Mouse (Mus musculus) forebrain, embryonic 11.5 days (tissue): ENCODE measurements around the gene Ank3. TPM values are rescaled to one million over a fixed set of nuclear protein-coding genes. Genes with fewer than 3 reads are reported as not detected.

Experiments used
- ATAC-seq: fragments of 200-750 bp; cut with Nextera tagmentation; replicated peaks from 2 replicates; pipeline ENCODE4 v1.8.0; 2017; ENCODE audit warnings: moderate TSS enrichment; ENCODE audit not compliant: low FRiP score
- DNase-seq: peaks from one replicate; pipeline ENCODE4 v3.0.0-alpha.2; 2017; ENCODE audit warnings: low spot score
- H3K27ac ChIP-seq: fragments of 300-500 bp; sonication (generic); 2 replicates; pipeline ENCODE4 v1.5.1; 2014; ENCODE audit warnings: low read depth, low read length
- H3K27me3 ChIP-seq: fragments of 300-500 bp; sonication (generic); 2 replicates; pipeline ENCODE4 v1.6.1; 2014; ENCODE audit warnings: mild to moderate bottlenecking, low read length, mixed read lengths; ENCODE audit not compliant: control insufficient read depth, insufficient read depth
- H3K36me3 ChIP-seq: fragments of 300-500 bp; sonication (generic); 2 replicates; pipeline ENCODE4 v1.6.1; 2014; ENCODE audit warnings: mild to moderate bottlenecking, low read length, moderate library complexity, mixed read lengths; ENCODE audit not compliant: control insufficient read depth, insufficient read depth
- H3K4me1 ChIP-seq: fragments of 300-500 bp; sonication (generic); replicated peaks from 2 replicates; pipeline ENCODE4 v1.6.1; 2014; ENCODE audit warnings: low read length, mixed read lengths; ENCODE audit not compliant: control insufficient read depth, insufficient read depth
- H3K4me2 ChIP-seq: fragments of 300-500 bp; sonication (generic); 2 replicates; pipeline ENCODE4 v1.6.1; 2014; ENCODE audit warnings: low read depth, mild to moderate bottlenecking, low read length, moderate library complexity, mixed read lengths; ENCODE audit not compliant: severe bottlenecking
- H3K4me3 ChIP-seq: fragments of 300-500 bp; sonication (generic); 2 replicates; pipeline ENCODE4 v1.5.1; 2014; ENCODE audit warnings: low read depth, low read length
- H3K9ac ChIP-seq: fragments of 300-500 bp; sonication (generic); 2 replicates; pipeline ENCODE4 v1.6.1; 2014; ENCODE audit warnings: low read length
- H3K9me3 ChIP-seq: fragments of 300-500 bp; sonication (generic); 2 replicates; pipeline ENCODE4 v1.6.1; 2016; ENCODE audit warnings: low read length, mixed read lengths; ENCODE audit not compliant: control insufficient read depth
- WGBS: fragments of 180-500 bp; shearing (Covaris S2); extraction: QIAGEN DNeasy Blood & Tissue Kit; methylation state at CpG from one replicate; pipeline ENCODE4 v1.1.7; 2014; 5-methylcytosine and 5-hydroxymethylcytosine counted together
- polyA plus RNA-seq: library from polyadenylated mRNA; unstranded; fragments of >200 nt; fragmentation: Nextera tagmentation; extraction: Ambion mirVana; gene quantifications from 2 replicates; pipeline ENCODE4 v1.2.1, GENCODE M21; 2014

Ank3 gene
- polyA plus RNA-seq, 1 experiment from 2014 or later, result 44.5 TPM

DNA sequence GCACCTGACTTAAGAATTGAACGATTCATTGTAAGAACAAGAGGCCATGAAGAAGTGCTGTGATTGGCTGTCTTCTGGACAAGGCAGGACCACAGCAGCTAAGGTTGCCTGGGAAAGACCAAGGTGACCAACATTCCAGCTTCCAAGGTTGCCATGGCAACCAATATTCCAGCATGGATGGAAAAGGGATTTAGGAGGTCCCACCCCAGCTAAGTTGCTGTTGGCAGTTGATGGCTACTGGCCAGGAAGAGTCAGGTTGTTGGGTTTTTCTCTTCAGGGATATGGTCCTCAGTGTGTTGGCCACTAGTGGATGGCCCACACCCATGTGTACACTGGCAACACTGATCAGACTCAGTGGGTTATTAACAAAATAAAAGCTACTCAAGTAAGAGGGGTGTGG lies 204.1 kb downstream of the Ank3 start:
- no peak overlapping the region for H3K9ac ChIP-seq
- no peaks in the 10 kb centered on the region for H3K36me3 ChIP-seq
- WGBS, result 88% methylated on average over 1 of the region's 1 CpGs
- H3K9me3 ChIP-seq, result no peaks in the 10 kb centered on the region
- no peaks in the 10 kb centered on the region for H3K4me1 ChIP-seq
- no peak for ATAC-seq
- no peaks in the 10 kb centered on the region for H3K27me3 ChIP-seq
- H3K4me3 ChIP-seq, result no peak overlapping the region
- H3K27ac ChIP-seq, result no peak overlapping the region
- H3K4me2 ChIP-seq, result no peak overlapping the region
- no peak for DNase-seq

DNA sequence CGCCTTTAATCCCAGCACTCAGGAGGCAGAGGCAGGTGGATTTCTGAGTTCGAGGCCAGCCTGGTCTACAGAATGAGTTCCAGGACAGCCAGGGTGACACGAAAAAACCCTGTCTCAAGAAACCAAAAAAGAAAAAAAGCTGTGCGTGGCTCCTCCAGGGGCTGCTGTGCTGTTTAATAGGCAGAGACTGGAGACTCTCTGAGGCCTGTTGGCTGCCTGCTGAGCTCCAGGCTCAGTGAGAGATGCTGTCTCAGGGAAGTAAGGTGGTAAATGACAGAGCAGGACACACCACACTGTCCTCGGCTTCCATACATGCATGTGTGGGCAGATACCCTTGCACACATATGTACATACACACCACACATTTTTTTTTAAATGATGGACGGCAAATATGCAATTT lies 206.0 kb downstream of the Ank3 start:
- Histone ChIP-seq H3K4me1 (no peaks in the 10 kb centered on the region), H3K27ac (no peak overlapping the region), H3K36me3 (no peaks in the 10 kb centered on the region), H3K4me3 (no peak overlapping the region), H3K27me3 (no peaks in the 10 kb centered on the region), H3K9me3 (no peaks in the 10 kb centered on the region), H3K9ac (no peak overlapping the region), H3K4me2 (no peak overlapping the region)
- WGBS, result 92% methylated on average over 6 of the region's 6 CpGs
- ATAC-seq, result no peak
- no peak for DNase-seq

DNA sequence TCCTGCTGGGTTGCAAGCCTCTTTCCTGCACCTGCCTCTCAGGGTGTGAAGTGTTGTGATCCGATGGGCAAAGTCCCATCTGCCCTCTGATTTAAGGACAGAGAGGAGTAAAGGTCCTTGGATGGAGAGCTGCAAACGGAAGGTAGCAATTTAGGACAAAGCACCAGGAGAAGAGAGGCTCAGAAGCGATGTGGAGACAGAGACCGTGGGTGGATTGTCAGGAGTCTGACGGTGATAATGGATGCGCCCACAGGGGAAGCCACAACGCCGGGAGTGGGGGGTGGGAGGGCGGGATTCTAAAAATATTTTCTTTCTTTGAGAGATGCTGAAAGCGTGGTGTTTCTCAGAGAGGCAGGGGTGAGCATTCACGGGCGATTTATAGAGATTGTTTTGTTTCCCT lies 206.6 kb downstream of the Ank3 start:
- Histone ChIP-seq H3K9me3 (no peaks in the 10 kb centered on the region), H3K9ac (no peak overlapping the region), H3K27ac (no peak overlapping the region), H3K4me1 (no peaks in the 10 kb centered on the region), H3K4me2 (no peak overlapping the region), H3K27me3 (no peaks in the 10 kb centered on the region), H3K4me3 (no peak overlapping the region), H3K36me3 (no peaks in the 10 kb centered on the region)
- ATAC-seq (no peak), DNase-seq (no peak)
- 68% methylated on average over 12 of the region's 12 CpGs for WGBS

DNA sequence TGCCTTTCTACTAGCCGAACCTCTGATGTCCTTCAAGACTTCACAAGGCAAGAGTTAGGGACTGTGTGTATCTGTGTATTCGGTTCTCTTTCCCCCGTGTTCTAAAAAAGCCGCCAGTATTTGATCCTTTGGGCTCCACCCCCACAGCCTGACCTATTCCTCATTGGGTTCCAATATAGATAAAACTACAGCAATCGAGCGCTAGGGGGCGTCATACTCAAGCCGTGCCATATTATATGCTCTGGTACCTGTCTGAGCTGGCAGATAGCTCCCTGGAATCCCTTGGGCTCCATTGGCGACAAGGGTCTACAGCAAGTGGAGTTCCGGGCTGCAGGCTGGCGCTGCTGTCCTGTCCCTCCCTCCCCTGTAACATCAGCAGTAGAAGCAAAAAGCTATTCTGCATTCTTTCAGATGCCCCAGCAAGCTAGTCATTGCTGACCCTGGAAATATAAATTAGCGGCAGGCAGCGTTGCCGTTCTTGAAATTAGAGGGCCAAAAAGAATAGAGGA lies 209.1 kb downstream of the Ank3 start:
- ATAC-seq, result no peak
- DNase-seq, result no peak

DNA sequence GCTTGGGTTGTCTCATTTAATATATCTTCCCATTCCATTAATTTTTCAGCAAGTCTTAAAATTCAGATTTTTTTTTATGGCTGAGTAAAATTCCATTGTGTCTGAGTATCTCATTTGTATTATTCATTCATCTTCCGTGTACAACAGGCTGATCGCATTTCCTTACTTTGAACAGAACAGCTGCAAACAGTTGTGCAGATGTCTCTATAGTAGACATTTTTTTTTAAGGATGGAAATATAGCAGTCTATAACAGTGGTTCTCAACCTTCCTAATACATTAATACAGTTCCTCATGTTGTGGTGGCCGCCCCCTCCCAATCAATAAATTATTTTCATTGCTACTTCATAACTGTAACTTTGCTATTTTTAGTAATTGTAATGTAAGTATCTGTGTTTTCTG lies 212.7 kb downstream of the Ank3 start:
- H3K4me1 ChIP-seq, result no peaks in the 10 kb centered on the region
- H3K9me3 ChIP-seq, result no peaks in the 10 kb centered on the region
- H3K27me3 ChIP-seq, result no peaks in the 10 kb centered on the region
- 91% methylated on average over 3 of the region's 3 CpGs for WGBS
- no peaks in the 10 kb centered on the region for H3K36me3 ChIP-seq
- H3K4me2 ChIP-seq, result no peak overlapping the region
- DNase-seq (no peak), ATAC-seq (no peak)
- H3K9ac ChIP-seq, result no peak overlapping the region
- H3K27ac ChIP-seq, result no peak overlapping the region
- no peak overlapping the region for H3K4me3 ChIP-seq

More for the DNA sequence above, 209.1 kb downstream of the Ank3 start:
- H3K9ac ChIP-seq, result no peak overlapping the region
- no peak overlapping the region for H3K4me3 ChIP-seq
- H3K27ac ChIP-seq, result no peak overlapping the region
- H3K27me3 ChIP-seq, result no peaks in the 10 kb centered on the region
- no peaks in the 10 kb centered on the region for H3K4me1 ChIP-seq
- no peaks in the 10 kb centered on the region for H3K36me3 ChIP-seq
- whole genome bisulfite sequencing, result 79% methylated on average over 14 of the region's 14 CpGs
- no peak overlapping the region for H3K4me2 ChIP-seq
- H3K9me3 ChIP-seq, result no peaks in the 10 kb centered on the region

DNA sequence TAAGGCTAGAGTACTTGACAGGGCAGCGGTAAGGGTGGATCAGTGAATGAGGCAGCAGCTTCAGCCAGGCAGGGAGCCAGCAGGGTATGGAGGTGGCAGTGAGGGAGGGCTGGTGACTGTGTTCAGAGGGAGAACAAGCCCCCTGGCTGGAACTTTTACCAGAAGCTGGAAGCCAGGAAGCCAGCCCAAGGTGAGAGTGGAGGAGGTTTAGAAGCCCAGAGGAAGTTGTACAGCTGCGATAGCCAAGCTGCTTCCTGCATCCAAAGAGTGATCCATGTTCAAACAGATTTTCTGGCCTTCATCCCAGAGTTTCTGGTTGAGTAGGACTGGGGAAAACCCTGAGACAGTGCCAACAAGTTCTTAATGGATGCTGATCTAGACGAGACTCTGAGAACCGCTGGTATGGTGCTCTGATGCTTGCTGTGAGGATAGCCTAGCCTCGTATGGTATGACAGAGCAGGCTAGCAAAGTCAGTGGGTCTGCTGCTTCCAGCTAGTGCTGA lies 213.3 kb downstream of the Ank3 start:
- no peaks in the 10 kb centered on the region for H3K27me3 ChIP-seq
- no peaks in the 10 kb centered on the region for H3K4me1 ChIP-seq
- no peak for ATAC-seq
- WGBS, result 88% methylated on average over 5 of the region's 5 CpGs
- H3K4me3 ChIP-seq, result no peak overlapping the region
- H3K4me2 ChIP-seq, result no peak overlapping the region
- DNase-seq, result no peak
- no peak overlapping the region for H3K27ac ChIP-seq
- H3K9me3 ChIP-seq, result no peaks in the 10 kb centered on the region
- no peak overlapping the region for H3K9ac ChIP-seq
- H3K36me3 ChIP-seq, result no peaks in the 10 kb centered on the region

DNA sequence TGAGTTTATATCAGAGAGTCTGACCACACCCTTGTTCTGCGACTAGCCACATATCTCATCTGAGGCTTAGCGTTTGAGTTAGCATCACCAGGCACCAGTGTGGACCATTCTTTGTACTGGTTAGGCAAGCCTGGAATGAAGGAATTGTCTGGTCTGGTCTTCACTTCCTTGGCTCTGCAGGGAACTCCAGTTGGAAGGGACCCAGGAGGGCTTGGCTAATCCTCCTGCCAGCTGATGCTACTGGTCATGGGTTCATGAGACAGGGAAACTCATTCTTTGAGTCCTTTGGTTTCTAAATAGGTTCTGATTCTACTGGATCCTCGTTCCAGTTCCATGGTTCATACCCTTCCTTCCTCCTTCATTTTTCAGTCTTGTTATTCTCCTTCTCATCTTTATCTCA lies 218.4 kb downstream of the Ank3 start:
- 89% methylated on average over 3 of the region's 3 CpGs for WGBS
- Histone ChIP-seq H3K27ac (no peak overlapping the region), H3K4me3 (no peak overlapping the region), H3K9ac (no peak overlapping the region), H3K9me3 (no peaks in the 10 kb centered on the region), H3K36me3 (no peaks in the 10 kb centered on the region), H3K27me3 (no peaks in the 10 kb centered on the region), H3K4me2 (no peak overlapping the region), H3K4me1 (no peaks in the 10 kb centered on the region)
- no peak for ATAC-seq
- DNase-seq, result no peak

DNA sequence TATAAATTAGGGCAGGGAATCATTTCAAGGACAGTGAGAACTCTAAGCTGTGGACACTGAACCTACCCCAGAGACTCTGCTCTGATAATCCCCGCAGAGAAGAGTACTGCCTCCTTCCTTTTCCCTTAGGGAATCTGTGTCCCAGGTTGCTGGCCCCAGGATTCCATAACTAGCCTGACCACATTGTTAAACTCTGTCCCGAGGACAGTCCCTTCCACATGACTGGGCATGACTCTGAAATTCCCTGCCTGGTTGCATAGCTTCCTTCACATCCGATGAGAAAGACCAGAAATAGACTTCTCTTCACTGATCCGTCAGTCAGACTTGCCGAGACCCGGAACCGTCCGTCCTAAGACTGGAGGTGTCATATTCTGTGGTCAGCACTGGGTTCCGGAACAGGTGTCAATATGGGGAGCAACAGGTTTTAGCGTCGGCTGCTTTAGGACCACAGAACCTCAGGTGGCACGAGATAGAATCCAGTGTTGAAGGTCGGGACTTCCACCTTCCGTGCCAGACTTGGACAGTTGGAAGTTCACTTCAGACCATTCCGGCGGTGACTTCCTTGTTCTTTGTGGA lies 219.1 kb downstream of the Ank3 start:
- Histone ChIP-seq H3K27me3 (no peaks in the 10 kb centered on the region), H3K4me3 (no peak overlapping the region), H3K9ac (no peak overlapping the region), H3K4me1 (no peaks in the 10 kb centered on the region), H3K4me2 (no peak overlapping the region), H3K36me3 (no peaks in the 10 kb centered on the region), H3K27ac (no peak overlapping the region), H3K9me3 (no peaks in the 10 kb centered on the region)
- DNase-seq (no peak), ATAC-seq (no peak)
- WGBS, result 91% methylated on average over 16 of the region's 16 CpGs

DNA sequence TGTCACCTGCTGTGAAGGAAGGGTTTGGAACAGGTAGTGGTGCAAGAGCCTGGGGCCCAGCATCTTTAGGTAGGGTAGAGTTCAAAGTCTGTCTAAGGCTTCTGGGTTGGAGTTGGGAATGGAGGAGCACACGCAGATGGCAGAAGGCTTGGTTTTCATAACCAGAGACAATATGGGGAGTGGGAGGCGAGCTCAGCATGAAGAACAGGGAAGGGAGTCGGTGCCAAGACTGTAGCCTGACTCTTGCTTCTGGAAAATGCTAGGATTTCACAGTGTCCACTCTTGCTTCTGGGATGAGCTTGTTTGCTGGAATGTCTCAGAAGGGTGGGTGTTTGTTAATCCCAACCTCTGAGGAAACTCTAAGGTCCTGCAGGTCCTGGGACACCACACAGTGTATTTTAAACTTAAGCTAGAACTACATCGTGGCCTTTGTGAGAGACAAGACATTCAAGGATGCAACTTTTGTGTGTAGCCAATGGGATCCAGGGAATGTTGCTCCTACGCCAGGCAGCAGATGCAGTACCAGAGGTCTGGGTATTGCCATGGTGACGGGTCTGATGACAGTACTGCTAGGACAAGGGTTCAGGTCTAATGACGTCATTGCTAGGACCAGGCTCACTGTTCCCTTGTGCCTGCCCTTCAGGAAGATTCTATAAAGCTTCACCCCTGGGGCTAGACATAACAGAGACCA lies 222.3 kb downstream of the Ank3 start:
- DNase-seq, result no peak
- no peaks in the 10 kb centered on the region for H3K36me3 ChIP-seq
- H3K4me3 ChIP-seq, result no peak overlapping the region
- H3K9me3 ChIP-seq, result no peaks in the 10 kb centered on the region
- no peak for ATAC-seq
- WGBS, result 78% methylated on average over 7 of the region's 7 CpGs
- no peak overlapping the region for H3K27ac ChIP-seq
- H3K4me2 ChIP-seq, result no peak overlapping the region
- H3K27me3 ChIP-seq, result no peaks in the 10 kb centered on the region
- H3K9ac ChIP-seq, result no peak overlapping the region
- no peaks in the 10 kb centered on the region for H3K4me1 ChIP-seq
